Mouse (Mus musculus) frontal cortex, postnatal 36 days (tissue): ENCODE measurements at regions not wholly inside any gene's neighbourhood (a gene's known extent, or its start where the extent isn't known, plus 50 kb on each side); places are given as distances from the start of the nearest gene placed in this dataset.

ENCODE experiments used
- DNase-seq, 2 experiments: peaks; one replicate each; pipeline ENCODE4 v3.0.0; 2022; ENCODE audit warnings: low spot score in 2 of 2

GRCm38 (mm10) chr8:78154873-78155272, 58.2 kb upstream of the Ttc29 start:
- DNase-seq: no peak

DNA sequence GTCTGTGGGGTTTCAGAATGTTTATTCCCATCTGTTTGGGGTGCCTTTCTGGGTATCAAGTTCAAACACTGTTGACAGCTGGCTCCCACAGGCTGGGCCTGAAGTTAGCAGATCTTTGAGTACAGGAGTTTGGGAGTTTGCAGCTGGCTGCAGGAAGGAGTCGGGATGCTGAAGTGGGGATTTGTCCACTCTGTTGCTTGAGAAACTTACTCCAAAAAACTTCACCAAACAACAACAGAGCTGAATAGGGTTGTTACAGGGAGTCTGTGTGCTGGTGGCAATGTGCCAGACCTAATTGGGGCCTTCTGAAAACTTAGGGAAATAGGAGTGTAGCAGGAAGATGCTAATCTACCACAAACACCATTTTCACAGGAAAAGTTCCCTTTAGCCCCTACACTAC, 51.1 kb upstream of the Ttc29 start:
- DNase-seq: peak in 1 of 2 experiments; percentile 14

GRCm38 (mm10) chr8:78162763-78163508, 50.2 kb upstream of the Ttc29 start:
- no peak for DNase-seq
